Comparison of ENCODE assay signal across 14 mouse cellular contexts in genomic region chr2:65093990-65094389, GRCm38 (mm10).
A peak's percentile ranks its signal among the peaks of the same experiment; 100 is the strongest.
DNase-seq lines count a peak whose midpoint lies in the region; ATAC-seq and TF ChIP-seq lines count a peak whose summit lies in the region.
"Had no signal": no experiment of that assay in that cellular context is flagged by ENCODE, and none has a peak within 500 bp of the region (broad histone marks: within the 10 kb centered on the region; RNA-seq: fewer than 3 reads in every experiment).

No protein-coding gene starts in this region.

- no peak for TF ChIP-seq CTCF in hindbrain, postnatal 0 days (IDR thresholded peaks at IDR 0.05; ENCODE audit: low read depth)

- H3K27me3 ChIP-seq in hindbrain, postnatal 0 days (ENCODE audit: insufficient read depth, low read length) = no peaks in the 10 kb centered on the region
- H3K27me3 ChIP-seq in hindbrain, embryonic 12.5 days = no peaks in the 10 kb centered on the region
- no peaks in the 10 kb centered on the region for H3K27me3 ChIP-seq in midbrain, embryonic 11.5 days (ENCODE audit: control insufficient read depth, insufficient read depth, low read length)
- H3K27me3 ChIP-seq in midbrain, embryonic 13.5 days = no peaks in the 10 kb centered on the region
- H3K27me3 ChIP-seq: embryonic facial prominence, embryonic 12.5 days; neural tube, embryonic 15.5 days had no signal

- H3K4me2 ChIP-seq in hindbrain, postnatal 0 days (ENCODE audit: low read depth, low read length) = no peak overlapping the region
- H3K4me2 ChIP-seq in hindbrain, embryonic 12.5 days (replicated peaks) = no peak overlapping the region
- no peak overlapping the region for H3K4me2 ChIP-seq in midbrain, embryonic 11.5 days
- no peak overlapping the region for H3K4me2 ChIP-seq in midbrain, embryonic 13.5 days (replicated peaks)
- H3K4me2 ChIP-seq: embryonic facial prominence, embryonic 12.5 days; neural tube, embryonic 15.5 days had no signal

- H3K4me3 ChIP-seq in hindbrain, postnatal 0 days (ENCODE audit: low read length) = no peak overlapping the region
- H3K4me3 ChIP-seq in hindbrain, embryonic 12.5 days = no peak overlapping the region
- no peak overlapping the region for H3K4me3 ChIP-seq in midbrain, embryonic 11.5 days (ENCODE audit: low read depth, low read length)
- no peak overlapping the region for H3K4me3 ChIP-seq in midbrain, embryonic 13.5 days (replicated peaks)
- H3K4me3 ChIP-seq: embryonic facial prominence, embryonic 12.5 days; neural tube, embryonic 15.5 days had no signal

- peaks cover 3% of the 10 kb centered on the region; the same call in 1 of the 2 replicates for H3K36me3 ChIP-seq in hindbrain, postnatal 0 days (ENCODE audit: insufficient read depth, low read length)
- H3K36me3 ChIP-seq in hindbrain, embryonic 12.5 days = no peaks in the 10 kb centered on the region
- H3K36me3 ChIP-seq in midbrain, embryonic 11.5 days (ENCODE audit: control insufficient read depth, insufficient read depth, low read length) = no peaks in the 10 kb centered on the region
- H3K36me3 ChIP-seq in midbrain, embryonic 13.5 days = no peaks in the 10 kb centered on the region
- H3K36me3 ChIP-seq: embryonic facial prominence, embryonic 12.5 days; neural tube, embryonic 15.5 days had no signal

- no peaks in the 10 kb centered on the region for H3K9me3 ChIP-seq in hindbrain, postnatal 0 days (ENCODE audit: low read length)
- H3K9me3 ChIP-seq in hindbrain, embryonic 12.5 days (replicated peaks) = no peaks in the 10 kb centered on the region
- no peaks in the 10 kb centered on the region for H3K9me3 ChIP-seq in midbrain, embryonic 11.5 days (ENCODE audit: control insufficient read depth, low read length)
- no peaks in the 10 kb centered on the region for H3K9me3 ChIP-seq in midbrain, embryonic 13.5 days
- H3K9me3 ChIP-seq: embryonic facial prominence, embryonic 12.5 days; neural tube, embryonic 15.5 days had no signal

- 57% methylated on average over 2 of the region's 2 CpGs for WGBS in hindbrain, postnatal 0 days
- 90% methylated on average over 2 of the region's 2 CpGs for WGBS in hindbrain, embryonic 12.5 days
- 88% methylated on average over 2 of the region's 2 CpGs for WGBS in midbrain, embryonic 11.5 days
- WGBS in midbrain, embryonic 13.5 days = 76% methylated on average over 2 of the region's 2 CpGs

- DNase-seq in frontal cortex, postnatal 14 days (ENCODE audit: low spot score in 2 of 2) = no peak
- peak; percentile 60 for DNase-seq in hindbrain, postnatal 0 days (ENCODE audit: low spot score)
- peak; percentile 62 for DNase-seq in midbrain, embryonic 11.5 days (ENCODE audit: low spot score, missing footprints)
- peak; percentile 57 for DNase-seq in brain, adult 2 months (ENCODE audit: low read depth, low spot score)
- no peak for DNase-seq in thymus, postnatal 0 days (ENCODE audit: low spot score)
- DNase-seq: adrenal gland, postnatal 25 days; cerebellum, postnatal 25 days; kidney, adult 8-10 months; liver had no signal

- no peak overlapping the region for H3K27ac ChIP-seq in hindbrain, postnatal 0 days
- H3K27ac ChIP-seq in hindbrain, embryonic 12.5 days = no peak overlapping the region
- no peak overlapping the region for H3K27ac ChIP-seq in midbrain, embryonic 11.5 days (ENCODE audit: low read depth, low read length)
- H3K27ac ChIP-seq in midbrain, embryonic 13.5 days = no peak overlapping the region
- H3K27ac ChIP-seq: embryonic facial prominence, embryonic 12.5 days; neural tube, embryonic 15.5 days had no signal

- H3K9ac ChIP-seq in hindbrain, postnatal 0 days (replicated peaks; ENCODE audit: low read length) = no peak overlapping the region
- no peak overlapping the region for H3K9ac ChIP-seq in hindbrain, embryonic 12.5 days
- no peak overlapping the region for H3K9ac ChIP-seq in midbrain, embryonic 11.5 days (ENCODE audit: low read length)
- no peak overlapping the region for H3K9ac ChIP-seq in midbrain, embryonic 13.5 days (replicated peaks)
- H3K9ac ChIP-seq: embryonic facial prominence, embryonic 12.5 days; neural tube, embryonic 15.5 days had no signal

- no peaks in the 10 kb centered on the region; the same call in 1 of the 2 replicates for H3K4me1 ChIP-seq in hindbrain, postnatal 0 days (ENCODE audit: insufficient read depth, low read length)
- no peaks in the 10 kb centered on the region for H3K4me1 ChIP-seq in hindbrain, embryonic 12.5 days
- H3K4me1 ChIP-seq in midbrain, embryonic 11.5 days (ENCODE audit: control insufficient read depth, insufficient read depth, low read length) = no peaks in the 10 kb centered on the region
- no peaks in the 10 kb centered on the region for H3K4me1 ChIP-seq in midbrain, embryonic 13.5 days (replicated peaks)
- H3K4me1 ChIP-seq: embryonic facial prominence, embryonic 12.5 days; neural tube, embryonic 15.5 days had no signal

- ATAC-seq in frontal cortex, adult (ENCODE audit: low TSS enrichment) = peak; percentile 59
- no peak for ATAC-seq in hindbrain, postnatal 0 days
- ATAC-seq in hindbrain, embryonic 12.5 days (ENCODE audit: low FRiP score) = no peak
- ATAC-seq in midbrain, embryonic 11.5 days (ENCODE audit: low FRiP score) = no peak
- no peak for ATAC-seq in midbrain, embryonic 13.5 days

Comparison
In these comparisons a context has a peak if more than half of its experiments do, and no peak if none do; other contexts are left out.
1. DNase-seq: peak in hindbrain, postnatal 0 days (single experiment), midbrain, embryonic 11.5 days (single experiment) and brain, adult 2 months (single experiment); none in frontal cortex, postnatal 14 days (0 of 2) and thymus, postnatal 0 days (single experiment).